Mouse (Mus musculus) olfactory bulb, adult 2 months (tissue): ENCODE results near the gene Ostf1.

Source experiments
- CTCF ChIP-seq: fragments of 200-500 bp; IDR thresholded peaks from 2 replicates; pipeline ENCODE4 v1.5.1; 2012; ENCODE audit warnings: low read depth, mild to moderate bottlenecking, low read length, moderate library complexity; ENCODE audit not compliant: insufficient read depth
- POLR2A ChIP-seq: fragments of 200-500 bp; IDR thresholded peaks from 2 replicates; pipeline ENCODE4 v1.6.1; 2012; ENCODE audit warnings: mild to moderate bottlenecking, low read depth, low read length, moderate library complexity; ENCODE audit not compliant: insufficient read depth

DNA sequence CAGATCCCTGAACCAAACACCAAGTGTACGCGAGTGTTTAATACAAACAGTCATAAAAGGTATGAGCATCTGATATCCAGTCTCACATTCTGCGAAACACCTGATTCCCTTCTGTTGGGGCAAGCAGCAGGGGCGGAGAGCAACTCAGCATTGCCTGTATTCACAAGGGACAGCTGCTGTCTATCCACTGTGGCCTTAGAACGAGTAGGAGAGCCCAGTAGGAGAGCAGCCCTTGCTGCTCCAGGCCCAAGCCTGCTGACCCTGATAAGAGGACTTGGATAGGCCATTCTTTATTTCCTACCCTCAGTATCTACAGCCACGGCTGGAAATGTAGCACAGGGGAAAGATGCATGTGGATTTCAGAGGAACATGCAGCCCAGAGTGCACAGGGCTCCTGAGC lies 38.7 kb downstream of the Ostf1 start:
- TF ChIP-seq POLR2A, result no peak
- no peak for TF ChIP-seq CTCF
